In the genomic region with DNA sequence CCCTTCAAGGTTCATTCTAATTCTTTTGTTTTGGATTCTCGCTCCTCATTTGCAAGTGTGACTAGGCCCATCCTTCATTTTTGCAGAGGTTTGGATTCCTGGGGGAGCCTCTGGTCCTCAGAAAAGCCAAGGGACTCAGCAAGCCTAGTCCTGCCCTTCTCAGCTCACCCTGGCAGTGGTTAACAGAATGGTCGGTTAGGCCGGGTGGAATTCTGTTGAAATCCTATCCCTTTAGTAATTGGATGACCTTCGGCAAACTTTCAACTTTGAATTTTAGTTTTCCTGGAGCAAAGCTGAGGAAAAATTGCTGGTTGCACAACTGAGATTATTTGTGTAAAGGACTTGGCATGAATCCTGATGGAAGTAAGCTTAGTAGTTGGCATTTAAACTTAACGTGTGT, we compare ENCODE assay signal across 8 mouse cellular contexts. TPM values are rescaled to one million over a fixed set of nuclear protein-coding genes. Genes with fewer than 3 reads are reported as not detected.
DNase-seq lines count a peak whose midpoint lies in the region; ATAC-seq lines count a peak whose summit lies in the region.

No protein-coding gene starts in this region.

- peaks cover 44% of the 10 kb centered on the region for H3K27me3 ChIP-seq in megakaryocyte, embryonic 14.5 days (replicated peaks)
- no peaks in the 10 kb centered on the region for H3K27me3 ChIP-seq in intestine, embryonic 14.5 days (replicated peaks; ENCODE audit: control insufficient read depth, insufficient read depth, low read length)

- H3K4me3 ChIP-seq in megakaryocyte, embryonic 14.5 days (replicated peaks): peak overlapping the region; percentile 94
- H3K4me3 ChIP-seq in intestine, embryonic 14.5 days (ENCODE audit: low read depth, low read length): peak overlapping the region; percentile 64

- 20% methylated on average over 5 of the region's 5 CpGs for WGBS in intestine, embryonic 14.5 days

- peaks cover 40% of the 10 kb centered on the region for H3K4me1 ChIP-seq in megakaryocyte, embryonic 14.5 days
- H3K4me1 ChIP-seq in intestine, embryonic 14.5 days (replicated peaks; ENCODE audit: control insufficient read depth, insufficient read depth, low read length): peaks cover 7% of the 10 kb centered on the region

- H3K4me2 ChIP-seq in intestine, embryonic 14.5 days (ENCODE audit: low read length): peak overlapping the region; percentile 55

- no peak for ATAC-seq in megakaryocyte, adult 5-6 weeks (ENCODE audit: poor library complexity, severe bottlenecking)
- ATAC-seq in intestine, embryonic 14.5 days (replicated peaks; ENCODE audit: low FRiP score, low TSS enrichment, low read depth): peak; percentile 19; the same call in 1 of the 2 replicates

- peak overlapping the region; percentile 59 for H3K9ac ChIP-seq in intestine, embryonic 14.5 days (ENCODE audit: low read length)

- H3K36me3 ChIP-seq in megakaryocyte, embryonic 14.5 days (replicated peaks; ENCODE audit: low read length): no peaks in the 10 kb centered on the region
- H3K36me3 ChIP-seq in intestine, embryonic 14.5 days (ENCODE audit: control insufficient read depth, insufficient read depth, low read length): no peaks in the 10 kb centered on the region

- DNase-seq in fibroblast of lung, adult 2 months (ENCODE audit: low read depth): peak; percentile 61
- no peak for DNase-seq in intestine, embryonic 14.5 days (ENCODE audit: low spot score)
- peak; percentile 44 to 47 for DNase-seq in lung, postnatal 4 days
- DNase-seq in layer of hippocampus, postnatal 36 days: no peak
- DNase-seq in right cerebral cortex, postnatal 10 days (ENCODE audit: low spot score in 2 of 2): no peak
- DNase-seq in spleen, adult 12 weeks (ENCODE audit: low spot score): no peak

- H3K27ac ChIP-seq in intestine, embryonic 14.5 days (ENCODE audit: low read depth): peak overlapping the region; percentile 70

- peaks cover 6% of the 10 kb centered on the region for H3K9me3 ChIP-seq in megakaryocyte, embryonic 14.5 days
- no peaks in the 10 kb centered on the region for H3K9me3 ChIP-seq in intestine, embryonic 14.5 days (ENCODE audit: control insufficient read depth, low read length)

RNA-seq across cellular contexts. Expression of a gene that starts 0.4 kb away (rescaled TPM):
- polyA plus RNA-seq in megakaryocyte, embryonic 14.5 days (2012; ENCODE audit: insufficient read depth, low replicate concordance): not detected in 2 replicates
- total RNA-seq in megakaryocyte, adult 5-6 weeks (2015): 0.36 TPM in 1 of 2 replicates, not detected in the other
- total RNA-seq in megakaryocyte, adult 5-6 weeks (2017): not detected in 2 replicates
- polyA plus RNA-seq in intestine, embryonic 14.5 days (2014; fragmentation: Nextera tagmentation; extraction: Ambion mirVana): 0.14 and 0.24 TPM in 2 replicates
- total RNA-seq in layer of hippocampus, postnatal 36 days (2021): under 1 TPM; 0.43 to 0.82 TPM

RNA-seq across cellular contexts. Expression of a gene that starts 0.6 kb away (rescaled TPM):
- 0.53 TPM in 1 of 2 replicates, not detected in the other for polyA plus RNA-seq in megakaryocyte, embryonic 14.5 days (2012; ENCODE audit: insufficient read depth, low replicate concordance)
- total RNA-seq in megakaryocyte, adult 5-6 weeks (2015): 0.36 and 1.5 TPM in 2 replicates
- 0.33 and 1.1 TPM in 2 replicates for total RNA-seq in megakaryocyte, adult 5-6 weeks (2017)
- polyA plus RNA-seq in intestine, embryonic 14.5 days (2014; fragmentation: Nextera tagmentation; extraction: Ambion mirVana): 8.3 and 10.3 TPM in 2 replicates
- total RNA-seq in layer of hippocampus, postnatal 36 days (2021): 1 to 10 TPM; 4.8 to 6.1 TPM

Comparison
In these comparisons a context has a peak if more than half of its experiments do, and no peak if none do; other contexts are left out.
1. DNase-seq: peak in fibroblast of lung, adult 2 months (single experiment) and lung, postnatal 4 days (2 of 2); none in intestine, embryonic 14.5 days (single experiment), layer of hippocampus, postnatal 36 days (0 of 2), right cerebral cortex, postnatal 10 days (0 of 2) and spleen, adult 12 weeks (single experiment).